Mouse (Mus musculus) small intestine, adult 2 months (tissue): ENCODE data around the gene Gm26920. TPM values are rescaled to one million over a fixed set of nuclear protein-coding genes. Genes with fewer than 3 reads are reported as not detected.

ENCODE experiments used
- H3K27ac ChIP-seq: fragments of 200-500 bp; 2 replicates; pipeline ENCODE4 v1.5.1; 2012; ENCODE audit warnings: low read depth, low read length, control low read depth, inconsistent platforms; ENCODE audit not compliant: insufficient read depth
- H3K27me3 ChIP-seq: fragments of 200-500 bp; 2 replicates; pipeline ENCODE4 v1.6.1; 2012; ENCODE audit warnings: mild to moderate bottlenecking, moderate library complexity, low read length, inconsistent platforms; ENCODE audit not compliant: control insufficient read depth, insufficient read depth
- H3K36me3 ChIP-seq: fragments of 200-500 bp; 2 replicates; pipeline ENCODE4 v1.6.1; 2012; ENCODE audit warnings: mild to moderate bottlenecking, low read length, control low read depth, inconsistent platforms; ENCODE audit not compliant: control insufficient read depth, insufficient read depth
- H3K4me1 ChIP-seq: fragments of 200-500 bp; 2 replicates; pipeline ENCODE4 v1.6.1; 2012; ENCODE audit warnings: low read length, inconsistent platforms, mixed read lengths; ENCODE audit not compliant: control insufficient read depth, insufficient read depth, insufficient read length
- H3K4me3 ChIP-seq: fragments of 200-500 bp; 2 replicates; pipeline ENCODE4 v1.5.1; 2012; ENCODE audit warnings: low read depth, mild to moderate bottlenecking, control low read depth, inconsistent platforms, low read length, moderate library complexity
- CTCF ChIP-seq: fragments of 200-500 bp; IDR thresholded peaks from 2 replicates; pipeline ENCODE4 v1.5.1; 2012; ENCODE audit warnings: low read depth, mild to moderate bottlenecking, control low read depth, inconsistent platforms, low read length, moderate library complexity, mixed read lengths; ENCODE audit not compliant: insufficient replicate concordance, insufficient read length; ENCODE audit errors: extremely low read depth
- POLR2A ChIP-seq: fragments of 200-500 bp; IDR thresholded peaks from 2 replicates; pipeline ENCODE4 v1.6.1; 2012; ENCODE audit warnings: low read depth, mild to moderate bottlenecking, control low read depth, inconsistent platforms, low read length, moderate library complexity
- WGBS: fragments of 180-500 bp; shearing (Covaris S2); methylation state at CpG from one replicate; pipeline ENCODE4 v1.1.7; 2018; 5-methylcytosine and 5-hydroxymethylcytosine counted together
- polyA plus RNA-seq: library from polyadenylated mRNA; depleted of rRNA; stranded (reverse); fragments of >200 nt; gene quantifications from 2 replicates; pipeline ENCODE4 v1.2.3, GENCODE M21; 2012

Gm26920 gene
- polyA plus RNA-seq, 1 experiment = 0.06 TPM

- no peak overlapping the region for H3K27ac ChIP-seq
- H3K36me3 ChIP-seq = 0 out of 2 replicates have a peak, but pooled peaks cover 2% of the 10 kb centered on the region
- no peak overlapping the region for H3K4me3 ChIP-seq
- H3K4me1 ChIP-seq = 0 out of 2 replicates have a peak, but pooled peaks cover 2% of the 10 kb centered on the region
- WGBS = 9% methylated on average over 3 of the region's 3 CpGs
- H3K27me3 ChIP-seq = no peaks in the 10 kb centered on the region
- TF ChIP-seq CTCF (no peak), POLR2A (no peak)
Observed at GRCm38 (mm10) chr7:30053591-30053990, 36.6 kb downstream of the Gm26920 start.

- Histone ChIP-seq H3K27me3 (no peaks in the 10 kb centered on the region), H3K27ac (0 out of 2 replicates have a peak within 1 kb of the TSS, but pooled peaks have one; percentile 26), H3K4me3 (peak within 1 kb of the TSS; percentile 94), H3K4me1 (0 out of 2 replicates have a peak, but pooled peaks cover 2% of the 10 kb centered on the region), H3K36me3 (no peaks in the 10 kb centered on the region)
- WGBS = 1% methylated on average over 40 of the region's 40 CpGs
- no peak for TF ChIP-seq CTCF
- no peak for TF ChIP-seq POLR2A
Observed at GRCm38 (mm10) chr7:30050882-30051548, 39.2 kb downstream of the Gm26920 start, which contains the start of gene Zfp14. Gene Zfp14, minus strand, starts transcription at chr7:30051380.

GRCm38 (mm10) chr7:30048126-30048525 lies 42.1 kb downstream of the Gm26920 start:
- H3K27ac ChIP-seq = no peak overlapping the region
- no peaks in the 10 kb centered on the region for H3K27me3 ChIP-seq
- TF ChIP-seq CTCF = no peak
- no peak for TF ChIP-seq POLR2A
- 0 out of 2 replicates have a peak, but pooled peaks cover 2% of the 10 kb centered on the region for H3K4me1 ChIP-seq
- H3K36me3 ChIP-seq = no peaks in the 10 kb centered on the region
- WGBS = 89% methylated on average over 4 of the region's 4 CpGs
- no peak overlapping the region for H3K4me3 ChIP-seq

- TF ChIP-seq CTCF (no peak), POLR2A (no peak)
- 57% methylated on average over 9 of the region's 9 CpGs for WGBS
Observed at GRCm38 (mm10) chr7:30044354-30044753, 45.9 kb downstream of the Gm26920 start.

GRCm38 (mm10) chr7:30034331-30034730 lies 55.9 kb downstream of the Gm26920 start:
- 94% methylated on average over 12 of the region's 12 CpGs for WGBS
- Histone ChIP-seq H3K4me3 (no peak overlapping the region), H3K36me3 (peaks cover 1% of the 10 kb centered on the region; the same call in 1 of the 2 replicates), H3K27ac (no peak overlapping the region), H3K27me3 (no peaks in the 10 kb centered on the region), H3K4me1 (no peaks in the 10 kb centered on the region)
- TF ChIP-seq POLR2A = no peak
- no peak for TF ChIP-seq CTCF

More at GRCm38 (mm10) chr7:30044354-30044753, 45.9 kb downstream of the Gm26920 start:
- no peaks in the 10 kb centered on the region for H3K4me1 ChIP-seq
- no peak overlapping the region for H3K4me3 ChIP-seq
- H3K36me3 ChIP-seq = no peaks in the 10 kb centered on the region
- no peaks in the 10 kb centered on the region for H3K27me3 ChIP-seq
- H3K27ac ChIP-seq = no peak overlapping the region

GRCm38 (mm10) chr7:30031379-30031778 lies 58.8 kb downstream of the Gm26920 start:
- 90% methylated on average over 3 of the region's 3 CpGs for WGBS

GRCm38 (mm10) chr7:30030677-30031076 lies 59.5 kb downstream of the Gm26920 start:
- TF ChIP-seq CTCF (no peak), POLR2A (no peak)
- 18% methylated on average over 6 of the region's 6 CpGs for WGBS
- no peaks in the 10 kb centered on the region for H3K27me3 ChIP-seq
- H3K4me1 ChIP-seq = no peaks in the 10 kb centered on the region
- H3K4me3 ChIP-seq = no peak overlapping the region
- no peak overlapping the region for H3K27ac ChIP-seq
- peaks cover 6% of the 10 kb centered on the region; the same call in 1 of the 2 replicates for H3K36me3 ChIP-seq

More at GRCm38 (mm10) chr7:30031379-30031778, 58.8 kb downstream of the Gm26920 start:
- H3K36me3 ChIP-seq = peaks cover 3% of the 10 kb centered on the region; the same call in 1 of the 2 replicates
- H3K4me1 ChIP-seq = no peaks in the 10 kb centered on the region
- TF ChIP-seq CTCF (no peak), POLR2A (no peak)
- no peak overlapping the region for H3K27ac ChIP-seq
- H3K4me3 ChIP-seq = no peak overlapping the region
- no peaks in the 10 kb centered on the region for H3K27me3 ChIP-seq
